Mouse (Mus musculus): ENCODE results near the gene Scd2. TPM values are rescaled to one million over a fixed set of nuclear protein-coding genes. Genes with fewer than 3 reads are reported as not detected.

Gene Scd2
- polyA plus RNA-seq, 1 experiment from 2014 or later = 266 TPM

DNA sequence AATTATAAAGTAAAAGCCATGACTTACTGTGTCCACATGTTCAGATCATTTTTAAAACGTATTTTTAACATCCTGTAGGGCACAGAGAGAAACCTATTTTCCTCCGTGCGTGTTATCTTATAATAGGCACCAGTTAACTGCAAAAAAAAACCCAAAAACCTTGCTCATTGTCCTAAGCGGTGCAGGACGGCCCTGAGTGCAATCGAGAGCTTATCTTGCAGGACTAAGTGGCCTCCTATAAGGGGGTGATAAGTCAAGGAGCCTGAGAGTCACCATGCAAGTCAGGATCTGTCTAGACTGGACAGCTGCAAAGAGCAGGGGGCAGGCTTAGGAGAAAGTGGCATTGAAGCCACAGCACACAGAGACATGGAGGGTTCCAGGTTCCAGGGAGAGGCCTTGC, 6.4 kb downstream of the Scd2 start:
- Histone ChIP-seq H3K36me3 (peaks cover 73% of the 10 kb centered on the region), H3K4me3 (replicated peaks) (no peak overlapping the region; the same call in 1 of the 2 replicates), H3K27me3 (replicated peaks) (no peaks in the 10 kb centered on the region), H3K4me2 (peak overlapping the region; percentile 41), H3K27ac (peak overlapping the region; percentile 26; the same call in 1 of the 2 replicates), H3K9ac (no peak overlapping the region), H3K4me1 (peaks cover 65% of the 10 kb centered on the region), H3K9me3 (no peaks in the 10 kb centered on the region)
- ATAC-seq (ENCODE audit: insufficient read depth, low FRiP score, low read depth) = no peak
- 35% methylated on average over 6 of the region's 6 CpGs for WGBS

DNA sequence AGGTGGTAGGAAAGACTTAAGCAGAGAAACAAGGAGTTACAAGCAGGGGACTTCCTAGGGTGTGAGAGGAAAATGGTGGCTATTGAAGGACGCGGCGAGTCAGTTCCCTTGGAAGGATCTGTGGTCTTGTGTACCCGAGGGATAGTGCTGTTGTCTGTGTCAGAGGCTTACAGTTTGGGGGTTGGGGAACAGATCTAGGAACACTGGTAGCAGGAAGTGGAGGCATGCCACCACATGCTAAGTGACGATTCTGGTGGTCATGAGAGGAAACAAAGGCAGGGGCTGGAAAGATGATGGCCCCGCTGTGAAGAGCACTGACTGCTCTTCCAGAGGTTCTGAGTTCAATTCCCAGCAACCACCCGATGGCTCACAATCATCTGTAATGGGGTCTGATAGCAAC, 7.0 kb downstream of the Scd2 start:
- H3K4me1 ChIP-seq = peaks cover 65% of the 10 kb centered on the region
- peak overlapping the region; percentile 41 for H3K4me2 ChIP-seq

DNA sequence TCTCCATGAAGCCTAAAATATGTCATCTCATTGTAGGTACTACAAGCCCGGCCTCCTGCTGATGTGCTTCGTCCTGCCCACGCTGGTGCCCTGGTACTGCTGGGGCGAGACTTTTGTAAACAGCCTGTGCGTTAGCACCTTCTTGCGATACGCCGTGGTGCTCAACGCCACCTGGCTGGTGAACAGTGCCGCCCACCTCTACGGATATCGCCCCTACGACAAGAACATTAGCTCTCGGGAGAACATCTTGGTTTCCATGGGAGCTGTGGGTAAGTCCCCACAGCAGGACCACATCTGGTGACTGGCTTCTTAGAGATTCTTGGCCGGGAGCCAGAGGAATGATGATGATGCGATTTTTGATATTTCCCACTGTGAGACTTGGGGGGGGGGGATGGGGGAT, 7.7 kb downstream of the Scd2 start:
- H3K4me2 ChIP-seq = peak overlapping the region; percentile 17
- no peak overlapping the region for H3K27ac ChIP-seq
- no peak for ATAC-seq (ENCODE audit: insufficient read depth, low FRiP score, low read depth)
- peaks cover 62% of the 10 kb centered on the region for H3K4me1 ChIP-seq
- 62% methylated on average over 16 of the region's 16 CpGs for WGBS
- no peak overlapping the region for H3K4me3 ChIP-seq (replicated peaks)
- H3K9me3 ChIP-seq = no peaks in the 10 kb centered on the region
- H3K9ac ChIP-seq = no peak overlapping the region
- peaks cover 74% of the 10 kb centered on the region for H3K36me3 ChIP-seq
- no peaks in the 10 kb centered on the region for H3K27me3 ChIP-seq (replicated peaks)

More for the DNA sequence above, 7.0 kb downstream of the Scd2 start:
- 78% methylated on average over 7 of the region's 7 CpGs for WGBS
- Histone ChIP-seq H3K9ac (no peak overlapping the region), H3K36me3 (peaks cover 73% of the 10 kb centered on the region), H3K27ac (peak overlapping the region; percentile 26; the same call in 1 of the 2 replicates), H3K9me3 (no peaks in the 10 kb centered on the region), H3K4me3 (replicated peaks) (no peak overlapping the region), H3K27me3 (replicated peaks) (no peaks in the 10 kb centered on the region)
- no peak for ATAC-seq (ENCODE audit: insufficient read depth, low FRiP score, low read depth)

DNA sequence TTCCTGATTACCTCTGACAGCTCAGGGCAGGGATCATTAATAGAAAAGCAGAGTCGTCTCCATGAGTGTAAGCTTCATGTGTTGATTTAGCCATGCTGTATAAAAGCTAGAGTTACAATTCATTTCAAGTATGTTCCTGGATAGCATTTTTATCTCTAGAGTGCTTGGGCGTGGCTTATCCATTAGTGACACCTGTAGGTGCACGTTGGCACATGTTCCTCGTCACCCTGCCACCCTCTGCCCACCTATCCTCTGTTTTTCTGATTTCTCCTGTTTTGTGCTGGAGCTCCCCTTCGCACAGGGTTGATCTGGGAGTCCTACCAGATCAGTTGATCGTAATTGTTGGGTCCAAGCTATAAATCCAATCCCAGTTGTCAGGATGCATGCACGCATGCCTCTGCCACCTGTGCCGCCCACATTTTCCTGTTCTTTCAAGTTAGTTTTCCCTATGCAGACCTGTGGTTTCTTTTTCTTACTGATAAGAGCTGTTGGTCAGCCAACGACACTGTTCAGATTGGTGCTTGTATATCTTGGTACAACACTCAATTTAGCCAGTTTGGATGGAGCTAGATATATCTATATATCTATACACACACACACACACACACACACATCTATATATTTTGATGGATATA, 8.3 kb downstream of the Scd2 start:
- H3K9ac ChIP-seq = no peak overlapping the region
- no peak overlapping the region for H3K4me3 ChIP-seq (replicated peaks)
- H3K27me3 ChIP-seq (replicated peaks) = no peaks in the 10 kb centered on the region
- no peak overlapping the region for H3K27ac ChIP-seq
- ATAC-seq (ENCODE audit: insufficient read depth, low FRiP score, low read depth) = no peak
- peak overlapping the region; percentile 8; the same call in 1 of the 2 replicates for H3K4me2 ChIP-seq
- peaks cover 74% of the 10 kb centered on the region for H3K36me3 ChIP-seq
- no peaks in the 10 kb centered on the region for H3K9me3 ChIP-seq
- WGBS = 63% methylated on average over 9 of the region's 9 CpGs
- peaks cover 59% of the 10 kb centered on the region for H3K4me1 ChIP-seq

DNA sequence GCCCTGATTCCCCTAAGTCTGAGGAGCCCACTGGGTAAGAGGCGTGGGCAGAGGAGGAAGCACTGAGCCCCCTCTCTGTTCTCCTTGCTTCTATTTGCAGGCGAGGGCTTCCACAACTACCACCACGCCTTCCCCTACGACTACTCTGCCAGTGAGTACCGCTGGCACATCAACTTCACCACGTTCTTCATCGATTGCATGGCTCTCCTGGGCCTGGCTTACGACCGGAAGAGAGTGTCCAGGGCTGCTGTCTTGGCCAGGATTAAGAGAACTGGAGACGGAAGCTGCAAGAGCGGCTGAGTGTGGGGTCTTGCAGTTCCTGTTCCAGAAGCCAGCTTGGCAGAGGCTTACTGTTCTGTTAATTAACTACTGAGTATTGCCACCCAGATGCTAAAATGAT, 9.4 kb downstream of the Scd2 start:
- Histone ChIP-seq H3K36me3 (peaks cover 80% of the 10 kb centered on the region), H3K4me1 (peaks cover 48% of the 10 kb centered on the region), H3K9me3 (no peaks in the 10 kb centered on the region), H3K4me2 (no peak overlapping the region), H3K27ac (no peak overlapping the region), H3K4me3 (replicated peaks) (no peak overlapping the region), H3K27me3 (replicated peaks) (no peaks in the 10 kb centered on the region), H3K9ac (no peak overlapping the region)
- WGBS = 73% methylated on average over 11 of the region's 11 CpGs
- ATAC-seq (ENCODE audit: insufficient read depth, low FRiP score, low read depth) = no peak

DNA sequence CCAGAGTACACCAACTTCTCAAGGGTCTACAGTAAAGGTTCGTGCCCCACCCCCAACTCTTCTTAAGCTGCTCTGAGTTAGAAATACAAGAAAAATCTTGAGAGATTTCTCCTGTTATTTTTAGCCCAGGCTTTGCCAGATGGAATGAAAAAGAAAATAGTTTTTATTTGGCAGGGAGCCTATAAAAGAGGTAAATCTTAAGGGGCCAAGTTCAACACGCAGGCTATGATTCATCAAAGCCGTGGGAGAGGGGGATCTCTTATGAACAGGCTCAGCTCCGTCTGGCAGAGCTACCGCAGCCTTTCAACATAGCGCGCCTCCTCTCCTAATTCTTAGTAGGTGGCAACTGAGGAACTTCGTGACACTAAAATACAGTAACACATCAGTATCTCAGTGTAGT, 10.0 kb downstream of the Scd2 start:
- Histone ChIP-seq H3K9me3 (no peaks in the 10 kb centered on the region), H3K27ac (no peak overlapping the region), H3K4me1 (peaks cover 42% of the 10 kb centered on the region), H3K27me3 (replicated peaks) (no peaks in the 10 kb centered on the region), H3K36me3 (peaks cover 80% of the 10 kb centered on the region), H3K4me2 (no peak overlapping the region), H3K9ac (no peak overlapping the region), H3K4me3 (replicated peaks) (no peak overlapping the region)
- no peak for ATAC-seq (ENCODE audit: insufficient read depth, low FRiP score, low read depth)
- 51% methylated on average over 8 of the region's 8 CpGs for WGBS

DNA sequence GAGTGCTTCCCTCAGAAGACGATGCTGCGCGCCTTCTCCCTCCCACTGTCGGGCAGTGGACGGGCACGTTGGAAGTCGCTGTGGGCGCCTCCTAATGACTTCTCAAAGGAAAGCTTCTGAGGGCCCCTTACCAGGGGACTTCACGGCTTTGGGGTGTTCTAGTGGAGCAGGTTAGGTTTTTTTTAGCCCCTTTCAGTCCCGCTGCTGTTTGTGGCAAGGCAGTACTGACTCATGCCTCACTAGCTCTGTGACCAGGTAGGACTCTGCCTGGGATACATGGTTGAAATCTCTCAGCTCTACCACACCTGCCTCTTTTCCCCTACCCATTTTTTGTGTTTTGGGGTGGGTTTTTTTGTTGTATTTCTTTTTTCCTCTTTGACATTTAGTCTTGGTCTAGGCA, 10.9 kb downstream of the Scd2 start:
- Histone ChIP-seq H3K9ac (no peak overlapping the region), H3K4me3 (replicated peaks) (no peak overlapping the region), H3K9me3 (no peaks in the 10 kb centered on the region), H3K36me3 (peaks cover 77% of the 10 kb centered on the region), H3K4me2 (no peak overlapping the region), H3K27me3 (replicated peaks) (no peaks in the 10 kb centered on the region), H3K4me1 (peaks cover 33% of the 10 kb centered on the region), H3K27ac (no peak overlapping the region)
- 86% methylated on average over 10 of the region's 10 CpGs for WGBS
- no peak for ATAC-seq (ENCODE audit: insufficient read depth, low FRiP score, low read depth)

DNA sequence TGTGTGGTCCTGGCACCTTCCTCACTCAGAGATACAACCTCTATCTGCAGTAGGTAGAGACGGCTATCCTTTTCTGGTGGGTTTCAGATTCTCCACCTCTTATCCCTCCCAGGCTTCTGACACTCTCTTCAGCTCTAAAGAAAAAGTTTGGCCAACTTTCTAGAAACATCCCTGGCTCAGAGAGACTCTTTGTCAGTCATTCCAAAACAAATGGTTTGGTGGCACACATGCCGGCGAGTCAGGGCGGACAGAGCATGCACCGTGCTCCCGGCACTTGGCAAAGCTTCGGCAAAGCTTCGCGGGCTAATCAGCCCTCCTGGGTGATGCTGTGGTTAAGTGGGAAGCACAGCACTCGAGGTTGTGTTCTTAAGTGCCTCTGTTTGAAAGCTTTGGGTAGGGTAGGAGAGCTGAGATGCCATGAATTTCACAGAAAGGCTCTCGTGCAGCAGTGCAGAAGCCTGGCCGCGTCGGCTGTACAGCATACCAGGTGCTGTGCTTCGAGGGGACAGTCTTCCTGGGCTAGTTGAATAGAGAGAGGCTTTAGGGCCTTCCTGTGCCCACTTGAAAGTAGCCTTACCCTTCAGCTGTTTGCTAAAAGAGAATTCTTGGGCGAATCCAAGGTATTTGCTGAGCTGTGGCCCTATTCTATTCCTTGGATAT, 11.5 kb downstream of the Scd2 start:
- H3K27ac ChIP-seq = no peak overlapping the region
- 88% methylated on average over 16 of the region's 16 CpGs for WGBS
- no peak for ATAC-seq (ENCODE audit: insufficient read depth, low FRiP score, low read depth)

DNA sequence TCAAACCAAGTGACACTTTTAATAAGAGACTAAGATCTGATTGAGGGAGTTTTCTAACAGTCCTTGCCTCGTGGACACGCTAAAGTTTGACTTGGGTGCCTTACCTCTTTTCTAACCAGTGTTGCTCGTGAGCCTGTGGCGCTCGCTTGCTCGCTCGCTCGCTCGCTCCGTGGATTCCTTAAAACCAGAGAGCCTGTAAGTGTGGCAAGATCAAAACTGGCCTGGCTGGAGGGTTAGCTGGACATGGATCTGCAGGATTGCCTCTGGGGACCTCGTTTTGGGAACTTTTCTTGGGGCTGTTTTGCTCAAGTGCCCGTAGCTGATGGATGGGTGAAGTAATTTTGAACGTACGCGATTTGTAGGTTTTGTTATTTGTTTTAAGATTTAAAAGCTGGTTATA, 12.2 kb downstream of the Scd2 start:
- Histone ChIP-seq H3K4me3 (replicated peaks) (no peak overlapping the region), H3K36me3 (peaks cover 68% of the 10 kb centered on the region), H3K9ac (no peak overlapping the region), H3K27me3 (replicated peaks) (no peaks in the 10 kb centered on the region), H3K4me1 (peaks cover 24% of the 10 kb centered on the region), H3K4me2 (no peak overlapping the region), H3K9me3 (no peaks in the 10 kb centered on the region), H3K27ac (no peak overlapping the region)
- 87% methylated on average over 15 of the region's 15 CpGs for WGBS
- ATAC-seq (ENCODE audit: insufficient read depth, low FRiP score, low read depth) = no peak

More for the DNA sequence above, 11.5 kb downstream of the Scd2 start:
- no peak overlapping the region for H3K4me2 ChIP-seq
- no peaks in the 10 kb centered on the region for H3K9me3 ChIP-seq
- peaks cover 75% of the 10 kb centered on the region for H3K36me3 ChIP-seq
- H3K4me3 ChIP-seq (replicated peaks) = no peak overlapping the region
- H3K27me3 ChIP-seq (replicated peaks) = no peaks in the 10 kb centered on the region
- peaks cover 31% of the 10 kb centered on the region for H3K4me1 ChIP-seq
- H3K9ac ChIP-seq = no peak overlapping the region

DNA sequence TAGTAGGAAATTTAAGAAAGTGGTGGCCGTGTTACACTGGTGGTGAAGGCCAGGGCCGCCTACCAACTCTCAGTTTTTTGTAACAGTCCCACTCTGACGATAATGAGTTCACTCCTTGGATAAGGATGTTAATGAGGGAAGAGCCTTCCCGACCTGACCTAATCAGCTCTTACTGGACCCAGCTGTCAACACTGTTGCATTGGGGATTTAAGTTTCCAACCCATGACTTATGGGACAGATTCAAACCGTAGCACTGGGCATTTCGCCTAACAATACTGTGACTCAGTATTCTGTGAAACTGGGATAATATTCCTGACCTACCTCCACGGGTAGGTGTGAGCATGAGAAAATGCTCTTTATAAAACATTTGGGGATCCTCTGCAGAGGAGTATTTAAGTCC, 12.7 kb downstream of the Scd2 start:
- Histone ChIP-seq H3K27me3 (replicated peaks) (no peaks in the 10 kb centered on the region), H3K4me3 (replicated peaks) (no peak overlapping the region), H3K36me3 (peaks cover 64% of the 10 kb centered on the region), H3K4me1 (peaks cover 19% of the 10 kb centered on the region), H3K27ac (no peak overlapping the region), H3K4me2 (no peak overlapping the region), H3K9ac (no peak overlapping the region), H3K9me3 (no peaks in the 10 kb centered on the region)
- no peak for ATAC-seq (ENCODE audit: insufficient read depth, low FRiP score, low read depth)
- WGBS = 73% methylated on average over 7 of the region's 7 CpGs

DNA sequence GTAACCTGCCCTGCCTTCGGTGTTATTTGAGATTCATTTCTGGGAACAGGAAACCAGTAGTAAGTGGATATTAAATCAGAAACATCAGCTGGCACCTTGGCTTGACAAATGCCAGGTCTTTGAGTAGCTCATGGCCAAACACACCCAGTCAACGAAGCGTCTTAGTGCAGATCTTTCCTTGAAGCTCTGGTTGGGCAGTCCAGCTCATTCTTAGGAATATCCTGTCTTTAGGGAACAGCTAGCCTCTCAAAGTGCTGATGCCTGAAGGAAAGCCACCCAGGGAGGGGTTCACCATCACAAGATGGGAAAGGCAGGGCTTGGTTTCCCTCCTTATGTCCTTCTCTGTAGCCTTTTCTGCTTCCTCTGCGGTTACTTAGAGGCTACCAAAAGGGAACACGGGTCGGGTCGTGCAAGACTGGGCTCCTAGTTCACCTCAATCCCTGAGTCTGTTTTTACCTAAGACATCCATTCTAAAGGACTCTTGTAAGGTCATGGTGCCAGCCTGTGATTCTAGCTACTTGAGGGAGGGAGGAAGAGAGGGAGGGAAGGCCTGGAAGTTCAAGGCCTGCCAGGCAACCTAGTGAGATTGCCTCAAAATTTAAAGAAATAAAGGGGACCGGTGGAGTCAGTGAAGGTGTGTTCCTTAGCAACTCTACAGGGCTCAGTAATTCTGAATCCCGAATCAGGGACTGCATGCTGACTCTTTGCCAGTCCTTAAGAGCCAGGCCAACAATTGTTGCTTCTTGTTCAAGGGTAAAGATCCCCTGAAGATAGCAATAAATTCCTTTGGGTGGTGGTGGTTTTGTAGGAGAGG, 13.8 kb downstream of the Scd2 start:
- H3K27ac ChIP-seq = no peak overlapping the region
- WGBS = 81% methylated on average over 9 of the region's 9 CpGs
- peaks cover 56% of the 10 kb centered on the region for H3K36me3 ChIP-seq

DNA sequence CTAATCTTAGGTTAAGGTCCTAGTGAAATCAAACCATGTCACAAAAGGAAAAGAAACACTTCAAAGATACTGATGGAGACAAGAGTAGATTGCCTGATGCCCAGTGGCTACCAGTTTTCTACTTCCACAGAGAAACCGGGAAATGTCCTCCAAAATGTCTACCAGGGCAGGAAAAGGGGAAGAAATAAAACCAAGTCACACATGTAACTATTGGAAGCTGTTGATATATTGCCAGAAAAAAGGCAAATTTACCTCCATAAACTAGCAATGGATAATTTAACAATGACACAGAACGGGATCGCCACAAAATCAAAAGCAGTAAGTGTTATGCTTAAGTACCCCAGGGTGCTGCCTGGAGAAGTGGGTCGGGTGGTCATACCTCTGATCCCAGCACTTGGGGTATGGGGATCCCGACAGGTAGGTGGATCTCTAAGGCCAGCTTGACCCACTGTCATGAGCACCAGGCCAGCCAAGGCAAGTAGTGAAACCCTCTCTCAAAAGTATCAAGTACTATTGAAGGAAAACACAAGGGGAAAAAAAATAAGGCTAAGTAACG, 14.5 kb downstream of the Scd2 start:
- Histone ChIP-seq H3K4me3 (replicated peaks) (no peak overlapping the region), H3K9me3 (no peaks in the 10 kb centered on the region), H3K4me1 (peaks cover 5% of the 10 kb centered on the region), H3K27ac (no peak overlapping the region), H3K36me3 (peaks cover 49% of the 10 kb centered on the region), H3K4me2 (no peak overlapping the region), H3K27me3 (replicated peaks) (no peaks in the 10 kb centered on the region), H3K9ac (no peak overlapping the region)
- no peak for ATAC-seq (ENCODE audit: insufficient read depth, low FRiP score, low read depth)
- 72% methylated on average over 6 of the region's 6 CpGs for WGBS

More for the DNA sequence above, 13.8 kb downstream of the Scd2 start:
- no peak overlapping the region for H3K9ac ChIP-seq
- H3K4me2 ChIP-seq = no peak overlapping the region
- H3K9me3 ChIP-seq = no peaks in the 10 kb centered on the region
- H3K27me3 ChIP-seq (replicated peaks) = no peaks in the 10 kb centered on the region
- peaks cover 12% of the 10 kb centered on the region for H3K4me1 ChIP-seq
- no peak for ATAC-seq (ENCODE audit: insufficient read depth, low FRiP score, low read depth)
- H3K4me3 ChIP-seq (replicated peaks) = no peak overlapping the region
